Mouse (Mus musculus) C2C12 (cell line): Measurements from ENCODE around the gene 2810408A11Rik. TPM values are rescaled to one million over a fixed set of nuclear protein-coding genes. Genes with fewer than 3 reads are reported as not detected.
"Not testable (repeated sequence)": the region's sequence is repeated elsewhere in the genome, so short reads cannot be mapped to it uniquely, and the experiment has no call there.

Source experiments
- H3K27me3 ChIP-seq: one replicate; pipeline ENCODE4 v1.6.1; 2011; ENCODE audit not compliant: control insufficient read depth, insufficient read depth, insufficient read length
- H3K36me3 ChIP-seq: one replicate; pipeline ENCODE4 v1.6.1; 2011; ENCODE audit not compliant: control insufficient read depth, insufficient read depth
- H3K4me3 ChIP-seq: one replicate; pipeline ENCODE4 v1.5.1; 2011; ENCODE audit warnings: mild to moderate bottlenecking, control low read depth; ENCODE audit not compliant: poor library complexity, insufficient read depth, severe bottlenecking
- H3K79me2 ChIP-seq: one replicate; pipeline ENCODE4 v1.6.1; 2011; ENCODE audit not compliant: control insufficient read depth, insufficient read depth
- H3K79me3 ChIP-seq: one replicate; pipeline ENCODE4 v1.6.1; 2011; ENCODE audit warnings: low read depth, control low read depth
- H3ac ChIP-seq: one replicate; pipeline ENCODE3; 2011; ENCODE audit warnings: low read depth; ENCODE audit not compliant: control insufficient read depth, insufficient read length
- CEBPB ChIP-seq: IDR thresholded peaks from one replicate; pipeline ENCODE4 v1.6.1; 2011; ENCODE audit warnings: low read depth, mild to moderate bottlenecking, control low read depth, moderate library complexity
- CTCF ChIP-seq: IDR thresholded peaks from one replicate; pipeline ENCODE4 v1.5.1; 2011; ENCODE audit not compliant: control insufficient read depth, insufficient read depth, insufficient read length
- FOSL1 ChIP-seq: IDR thresholded peaks from one replicate; pipeline ENCODE4 v1.8.0; 2011; ENCODE audit warnings: mild to moderate bottlenecking, low read length; ENCODE audit not compliant: poor library complexity, insufficient read depth, severe bottlenecking
- MAX ChIP-seq: IDR thresholded peaks from one replicate; pipeline ENCODE4 v1.6.1; 2011; ENCODE audit warnings: mild to moderate bottlenecking, control low read depth
- MYOD1 ChIP-seq: IDR thresholded peaks from one replicate; pipeline ENCODE4 v1.6.1; 2011; ENCODE audit warnings: low read depth; ENCODE audit not compliant: control insufficient read depth, insufficient read length
- MYOG ChIP-seq: IDR thresholded peaks from one replicate; pipeline ENCODE4 v1.6.1; 2011; ENCODE audit not compliant: control insufficient read depth, insufficient read length; ENCODE audit errors: extremely low read depth
- USF1 ChIP-seq: IDR thresholded peaks from one replicate; pipeline ENCODE4 v1.6.1; 2011; ENCODE audit warnings: low read depth, mild to moderate bottlenecking, control low read depth, moderate library complexity
- polyA plus RNA-seq: library from polyadenylated mRNA; unstranded; fragments of >200 nt; fragmentation: generic; extraction: Trizol; gene quantifications from one replicate; pipeline ENCODE4 v1.2.1, GENCODE M21; 2012; ENCODE audit warnings: missing spikeins

Gene 2810408A11Rik
- polyA plus RNA-seq, 1 experiment: 2.4 TPM

DNA sequence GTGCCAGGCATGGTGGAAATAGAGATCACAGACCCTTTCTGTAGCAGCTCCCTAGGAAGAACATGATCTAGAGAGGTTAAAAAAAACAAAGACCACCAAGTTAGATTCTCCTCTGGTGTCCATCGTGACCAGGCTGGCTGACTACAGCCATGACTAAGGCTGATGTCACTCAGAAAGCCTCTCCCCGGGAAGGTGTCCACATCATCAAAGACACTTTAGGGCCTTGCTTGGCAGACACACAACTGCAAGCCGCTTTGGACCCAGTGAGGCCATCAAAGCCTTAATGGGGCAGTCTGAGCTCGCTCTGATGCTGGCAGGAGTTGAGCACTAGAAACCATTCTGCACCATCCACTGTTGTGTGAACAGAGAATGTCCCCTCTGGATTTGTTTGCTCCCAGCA, 28.3 kb downstream of the 2810408A11Rik start:
- no peak overlapping the region for H3ac ChIP-seq
- peaks cover 3% of the 10 kb centered on the region for H3K79me2 ChIP-seq
- H3K36me3 ChIP-seq: no peaks in the 10 kb centered on the region
- H3K79me3 ChIP-seq: no peaks in the 10 kb centered on the region
- H3K27me3 ChIP-seq: peaks cover under 1% of the 10 kb centered on the region
- no peak overlapping the region for H3K4me3 ChIP-seq
- TF ChIP-seq CEBPB (no peak), USF1 (peak; percentile 29)

GRCm38 (mm10) chr11:69871822-69872221, 29.0 kb downstream of the 2810408A11Rik start:
- Histone ChIP-seq H3K4me3 (no peak overlapping the region), H3K79me2 (no peaks in the 10 kb centered on the region), H3ac (no peak overlapping the region), H3K36me3 (no peaks in the 10 kb centered on the region), H3K79me3 (no peaks in the 10 kb centered on the region), H3K27me3 (peaks cover 6% of the 10 kb centered on the region)
- TF ChIP-seq MYOG (no peak), USF1 (no peak), CTCF (no peak), CEBPB (no peak), MYOD1 (no peak), MAX (no peak)

DNA sequence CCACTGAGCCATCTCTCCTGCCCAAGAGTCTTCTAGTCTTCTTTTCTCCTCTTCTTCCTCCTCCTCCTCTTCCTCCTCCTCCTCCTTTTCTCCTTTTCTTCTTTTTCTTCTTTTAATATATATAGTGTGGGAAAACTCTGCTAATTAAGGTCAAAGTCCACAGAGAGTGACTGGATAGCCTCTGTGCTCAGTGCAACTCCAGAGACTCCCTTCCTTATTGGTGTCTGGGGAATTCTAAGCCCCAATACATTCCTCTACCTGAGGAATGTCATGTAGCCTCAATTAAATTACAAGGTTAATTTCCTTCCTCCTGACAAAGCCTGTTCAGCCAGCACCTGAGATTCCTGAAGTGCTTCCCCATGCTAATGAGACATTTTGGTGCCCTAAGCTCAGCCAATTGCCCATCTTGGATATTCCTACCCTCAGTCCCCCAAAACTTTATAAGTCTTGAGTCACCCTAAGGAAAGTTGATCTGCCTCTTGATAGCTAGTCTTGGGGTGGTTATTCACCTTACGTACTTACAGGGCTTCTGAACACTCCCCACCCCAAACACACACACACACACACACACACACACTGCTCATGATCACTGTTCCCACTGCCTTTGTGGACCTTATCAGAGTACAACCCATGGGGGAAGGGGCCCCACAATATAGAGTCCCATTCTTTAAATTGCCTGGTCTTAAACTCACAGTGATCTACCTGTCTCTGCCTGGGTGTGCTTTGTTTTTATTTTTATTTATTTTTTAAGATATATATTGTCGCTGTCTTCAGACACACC, 30.3 kb downstream of the 2810408A11Rik start:
- Histone ChIP-seq H3ac (no peak overlapping the region), H3K79me2 (no peaks in the 10 kb centered on the region), H3K27me3 (peaks cover 6% of the 10 kb centered on the region), H3K36me3 (no peaks in the 10 kb centered on the region), H3K79me3 (no peaks in the 10 kb centered on the region), H3K4me3 (no peak overlapping the region)
- TF ChIP-seq MYOG: no peak
- no peak for TF ChIP-seq MAX
- TF ChIP-seq MYOD1: no peak

DNA sequence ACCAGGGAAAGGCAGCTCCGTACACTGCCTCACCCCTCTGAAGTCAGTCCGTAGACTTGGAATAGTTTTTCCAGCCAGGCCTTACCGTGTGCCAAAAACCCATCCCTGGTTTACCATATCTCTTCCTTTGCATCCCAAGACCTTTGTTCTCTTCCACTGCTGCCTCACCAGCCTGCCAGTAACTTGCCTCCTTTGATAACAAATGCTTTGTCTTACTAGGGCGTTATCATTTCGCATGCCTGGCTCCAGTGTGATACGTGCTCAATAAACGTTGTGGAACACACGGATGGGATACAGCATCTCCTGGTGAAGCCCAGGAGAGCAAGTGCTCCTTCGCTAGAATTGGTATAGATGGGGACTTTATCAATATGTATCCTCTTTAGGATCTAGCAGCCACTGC, 33.5 kb downstream of the 2810408A11Rik start:
- no peaks in the 10 kb centered on the region for H3K36me3 ChIP-seq
- no peaks in the 10 kb centered on the region for H3K79me3 ChIP-seq
- H3K79me2 ChIP-seq: no peaks in the 10 kb centered on the region
- TF ChIP-seq MAX: no peak
- no peak for TF ChIP-seq CEBPB
- TF ChIP-seq MYOG: no peak
- no peak for TF ChIP-seq MYOD1
- TF ChIP-seq CTCF: no peak
- no peak for TF ChIP-seq FOSL1
- TF ChIP-seq USF1: no peak
- no peak overlapping the region for H3ac ChIP-seq
- H3K27me3 ChIP-seq: peaks cover 10% of the 10 kb centered on the region
- no peak overlapping the region for H3K4me3 ChIP-seq

DNA sequence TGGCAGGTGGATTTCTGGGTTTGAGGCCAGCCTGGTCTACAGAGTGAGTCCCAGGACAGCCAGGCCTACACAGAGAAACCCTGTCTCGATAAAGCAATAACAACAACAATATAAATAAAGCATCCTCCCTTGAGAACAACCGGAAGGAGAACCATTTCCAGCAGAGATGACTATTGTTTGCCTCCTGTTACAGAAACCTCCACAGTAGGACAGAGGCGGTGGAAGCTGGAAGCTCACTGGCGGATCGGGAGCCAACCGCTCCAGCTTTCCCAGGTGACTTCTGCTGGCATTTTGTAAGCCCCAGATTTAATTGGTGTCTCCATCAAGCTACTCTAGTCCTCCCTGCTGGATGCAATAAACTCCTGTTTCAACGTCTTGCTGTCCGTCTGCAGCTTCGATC, 35.2 kb downstream of the 2810408A11Rik start:
- Histone ChIP-seq H3ac (no peak overlapping the region), H3K36me3 (no peaks in the 10 kb centered on the region), H3K4me3 (no peak overlapping the region), H3K79me2 (no peaks in the 10 kb centered on the region), H3K79me3 (no peaks in the 10 kb centered on the region), H3K27me3 (peaks cover 10% of the 10 kb centered on the region)
- TF ChIP-seq FOSL1: no peak
- TF ChIP-seq MYOG: no peak
- no peak for TF ChIP-seq CEBPB
- TF ChIP-seq MAX: no peak
- TF ChIP-seq USF1: no peak
- TF ChIP-seq CTCF: no peak
- no peak for TF ChIP-seq MYOD1

DNA sequence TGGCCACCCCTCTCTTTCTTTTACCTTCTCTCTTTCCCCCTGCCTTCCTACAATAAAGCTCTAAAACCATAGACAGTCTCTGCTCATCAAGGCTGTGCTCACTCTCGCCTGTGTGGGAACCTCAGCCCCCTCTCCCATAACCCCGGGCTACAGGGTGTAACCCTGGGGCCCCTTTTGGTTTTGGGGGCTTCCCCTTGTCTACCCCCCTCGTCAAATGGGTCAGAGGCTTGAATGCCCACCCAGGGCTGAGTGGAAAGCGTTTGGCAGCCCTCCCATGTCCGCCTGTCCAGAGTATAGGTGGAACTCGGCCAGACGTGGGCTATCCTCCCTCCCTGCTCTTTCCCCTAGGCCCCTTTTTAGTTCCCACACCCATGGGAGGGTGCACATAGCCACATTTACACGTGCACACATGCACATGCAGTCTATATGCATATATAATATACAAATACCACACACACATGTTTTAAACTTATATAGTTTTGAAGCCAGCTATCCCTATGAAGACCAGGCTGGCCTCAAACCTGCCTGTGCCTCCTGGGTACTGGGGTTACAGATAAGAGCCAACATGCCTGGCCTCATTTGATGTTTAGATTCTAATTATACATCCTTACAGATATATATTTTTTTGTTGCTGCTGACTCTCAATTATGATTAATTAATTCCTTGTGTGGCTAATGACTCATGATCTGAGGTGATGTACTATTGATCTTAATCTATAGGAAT, 36.5 kb downstream of the 2810408A11Rik start:
- H3K27me3 ChIP-seq: peaks cover 10% of the 10 kb centered on the region
- no peaks in the 10 kb centered on the region for H3K36me3 ChIP-seq
- no peaks in the 10 kb centered on the region for H3K79me2 ChIP-seq
- TF ChIP-seq MYOD1: no peak
- TF ChIP-seq FOSL1: no peak
- no peak for TF ChIP-seq MAX
- no peak for TF ChIP-seq CTCF
- TF ChIP-seq MYOG: no peak
- no peak for TF ChIP-seq USF1
- TF ChIP-seq CEBPB: no peak
- H3ac ChIP-seq: no peak overlapping the region
- H3K79me3 ChIP-seq: no peaks in the 10 kb centered on the region
- H3K4me3 ChIP-seq: no peak overlapping the region

DNA sequence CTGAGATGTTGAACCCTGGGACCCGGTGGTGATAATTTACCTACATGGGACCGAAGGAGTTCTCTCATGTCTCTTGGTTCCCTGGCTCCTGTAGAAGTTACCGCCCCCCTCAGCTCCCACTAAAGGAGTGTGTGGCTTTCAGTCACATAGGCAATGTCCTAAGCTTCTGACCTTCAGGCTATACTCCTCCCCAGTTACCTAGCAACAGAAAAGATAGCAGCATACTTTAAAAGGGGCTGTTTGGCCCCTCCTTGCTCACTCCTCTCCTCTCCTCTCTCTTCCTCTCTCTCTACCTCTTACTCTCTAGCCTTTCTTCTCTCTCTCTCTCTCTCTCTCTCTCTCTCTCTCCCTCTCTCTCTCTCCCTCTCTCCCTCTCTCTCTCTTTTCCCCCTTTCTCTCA, 37.1 kb downstream of the 2810408A11Rik start:
- not testable (repeated sequence) for H3ac ChIP-seq, H3K36me3 ChIP-seq, H3K4me3 ChIP-seq, H3K79me3 ChIP-seq, H3K27me3 ChIP-seq, H3K79me2 ChIP-seq
